Mouse (Mus musculus): ENCODE data around the gene Cdc25b. TPM values are rescaled to one million over a fixed set of nuclear protein-coding genes. Genes with fewer than 3 reads are reported as not detected.
A peak's percentile ranks its signal among the peaks of the same experiment; 100 is the strongest.

Cdc25b gene
- total RNA-seq, 2 experiments from 2014 or later: 1.8 to 2.2 TPM

- intact Hi-C loops (cut with DNase I): no loop called here
- no peak for DNase-seq
Measured at GRCm38 (mm10) chr2:131188311-131188710, 1.6 kb downstream of the Cdc25b start.

DNA sequence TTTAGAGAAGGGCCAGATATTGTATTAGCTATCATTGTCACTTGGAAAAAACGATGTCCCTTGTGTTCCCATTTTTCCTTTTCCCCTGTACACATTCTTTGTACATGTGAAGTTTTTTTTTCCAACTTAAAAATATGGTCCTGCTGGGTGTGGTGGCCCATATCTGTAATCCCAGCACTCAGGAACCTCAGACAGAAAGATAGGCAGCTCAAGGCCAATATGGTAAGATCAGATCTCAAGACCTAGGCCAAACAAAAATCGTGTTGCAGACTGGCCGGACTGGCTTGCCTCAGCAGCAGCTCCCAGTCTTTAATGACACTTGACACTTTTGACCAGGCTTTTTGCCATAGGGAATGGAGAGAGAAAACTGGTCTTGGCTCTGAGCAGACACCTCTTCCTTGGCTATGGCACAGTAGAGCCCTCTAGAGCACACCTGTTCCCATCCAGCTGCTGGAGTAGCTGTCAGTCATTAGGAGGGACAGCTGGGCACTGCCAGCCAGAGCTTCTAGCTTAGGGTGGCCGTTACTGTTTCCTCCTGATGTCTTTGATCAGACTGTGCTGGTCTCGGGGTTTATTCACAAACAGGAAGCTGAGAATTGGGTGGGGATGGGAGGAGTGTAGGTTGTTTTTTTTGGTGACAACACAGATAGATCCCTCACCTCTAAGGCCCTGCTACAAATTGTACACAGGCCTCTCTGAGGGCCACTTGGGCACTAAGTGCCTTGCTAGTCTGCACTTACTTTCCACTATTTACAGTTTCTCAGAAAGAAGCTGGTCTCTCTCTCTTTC, 3.0 kb downstream of the Cdc25b start:
- DNase-seq: no peak
- intact Hi-C loops (cut with DNase I): no loop called here

DNA sequence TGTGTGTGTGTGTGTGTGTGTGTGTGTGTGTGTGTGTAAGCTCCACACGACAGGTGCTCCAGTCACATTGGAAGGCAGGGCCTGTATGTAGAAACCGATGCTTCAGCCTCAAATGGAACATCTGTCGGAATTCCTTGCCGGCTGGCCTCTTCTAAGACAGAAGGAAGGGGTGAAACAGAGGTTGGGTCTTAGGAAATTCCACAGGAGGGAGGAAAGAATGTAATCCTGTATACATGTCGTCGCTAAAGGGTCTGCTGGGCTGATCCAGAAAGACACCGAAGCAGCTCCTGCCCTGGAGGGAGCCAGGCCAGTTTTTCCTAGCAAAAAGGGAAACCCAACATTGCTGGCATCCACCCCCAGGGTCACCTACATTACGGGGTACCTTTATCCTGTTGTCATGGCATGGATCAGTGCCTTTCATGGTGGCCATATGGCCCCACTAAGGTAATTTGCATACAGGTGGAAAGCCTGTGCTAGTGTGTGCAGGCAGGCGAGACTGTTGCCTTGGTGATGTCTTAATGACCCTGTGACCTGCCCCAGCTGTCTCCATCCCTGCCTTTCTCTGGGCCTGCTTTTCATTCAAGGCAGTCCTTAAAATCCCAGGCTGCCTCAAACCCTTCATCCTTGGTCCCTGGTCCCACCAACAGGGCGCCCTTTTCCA, 3.7 kb downstream of the Cdc25b start:
- intact Hi-C loops (cut with DNase I): no loop called here
- no peak for DNase-seq

GRCm38 (mm10) chr2:131191005-131191390, 4.2 kb downstream of the Cdc25b start:
- DNase-seq: no peak
- intact Hi-C loops (cut with DNase I): no loop called here

DNA sequence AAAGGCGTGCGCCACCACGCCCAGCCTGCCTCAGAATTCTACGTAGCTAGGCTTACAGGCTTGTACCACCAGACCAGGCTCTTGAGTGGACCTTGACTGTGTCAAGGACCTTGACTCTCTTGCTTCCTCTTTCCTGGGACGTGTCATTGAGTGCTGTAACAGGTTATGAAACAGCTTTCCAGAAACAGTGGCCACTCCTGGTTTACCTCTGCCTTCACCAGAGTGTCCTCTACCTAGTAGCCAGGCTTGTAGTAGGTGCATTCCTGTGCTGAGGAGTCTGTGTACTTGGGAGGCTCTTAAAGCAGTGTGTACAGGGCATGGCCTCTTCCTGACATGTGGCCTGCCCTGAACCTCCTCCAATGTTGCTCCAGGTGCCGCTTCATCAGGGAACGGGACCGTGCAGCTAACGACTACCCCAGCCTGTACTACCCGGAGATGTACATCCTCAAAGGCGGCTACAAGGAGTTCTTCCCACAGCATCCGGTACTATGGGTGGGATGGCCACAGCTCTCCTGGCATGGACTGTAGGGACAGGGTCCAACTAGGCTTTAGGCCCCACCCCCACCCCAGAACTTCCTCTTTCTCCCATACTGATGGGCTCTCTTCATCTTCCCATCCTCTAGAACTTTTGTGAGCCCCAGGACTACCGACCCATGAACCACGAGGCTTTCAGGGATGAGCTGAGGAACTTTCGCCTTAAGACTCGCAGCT, 10.0 kb downstream of the Cdc25b start:
- DNase-seq: no peak
- intact Hi-C loops (cut with DNase I): no loop called here

DNA sequence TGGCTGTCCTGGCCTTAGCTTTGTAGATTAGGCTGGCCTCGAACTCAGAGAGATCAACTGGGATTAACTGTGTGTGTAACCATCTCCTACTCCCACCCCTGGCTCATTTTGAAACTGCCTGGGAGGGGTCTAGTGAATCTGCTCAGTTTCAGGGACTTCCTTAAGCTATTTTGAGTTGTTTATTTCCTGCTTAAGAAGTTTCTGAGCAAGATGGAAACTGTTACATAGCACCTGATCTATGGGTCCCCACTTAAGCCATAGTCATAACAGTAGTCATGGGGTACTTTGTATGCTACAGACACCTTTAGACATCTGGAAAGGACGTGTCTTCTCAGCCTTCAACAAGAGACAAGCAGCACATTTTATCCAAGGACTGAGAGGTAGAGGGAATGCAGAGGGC, 14.0 kb downstream of the Cdc25b start:
- intact Hi-C loops (cut with DNase I): no loop called here
- no peak for DNase-seq

DNA sequence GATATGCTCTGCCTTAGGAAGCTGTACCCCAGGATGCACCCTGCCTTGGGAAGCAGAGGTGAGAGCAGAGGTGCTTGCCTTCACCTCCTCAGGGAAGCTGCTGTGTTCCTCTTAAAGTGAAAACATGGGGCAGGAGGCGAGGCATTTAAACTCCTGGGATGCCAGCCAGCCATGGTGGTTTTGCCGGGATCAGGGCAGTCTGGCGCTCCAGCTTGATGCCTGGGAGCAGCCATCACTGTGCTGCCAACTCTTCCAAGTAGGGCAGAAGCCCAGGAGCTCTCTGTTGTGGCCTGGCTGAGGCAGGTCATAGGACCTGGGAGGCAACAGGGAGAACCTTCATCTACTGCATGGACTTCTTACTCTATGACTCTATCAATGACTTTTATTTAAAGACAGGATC, 14.5 kb downstream of the Cdc25b start:
- intact Hi-C loops (cut with DNase I): no loop called here
- DNase-seq: no peak

GRCm38 (mm10) chr2:131203816-131204409, 17.2 kb downstream of the Cdc25b start:
- no peak for DNase-seq
- intact Hi-C loops (cut with DNase I): loop anchor here (2.0 kb wide), 1 partner anchor 23 kb away; the partner anchor contains the start of gene Cenpb

GRCm38 (mm10) chr2:131204410-131204981, 17.7 kb downstream of the Cdc25b start:
- peak; percentile 96 to 97 for DNase-seq
- intact Hi-C loops (cut with DNase I): loop anchor here (2.0 kb wide), 1 partner anchor 24 kb away; the partner anchor contains the start of gene Cenpb

DNA sequence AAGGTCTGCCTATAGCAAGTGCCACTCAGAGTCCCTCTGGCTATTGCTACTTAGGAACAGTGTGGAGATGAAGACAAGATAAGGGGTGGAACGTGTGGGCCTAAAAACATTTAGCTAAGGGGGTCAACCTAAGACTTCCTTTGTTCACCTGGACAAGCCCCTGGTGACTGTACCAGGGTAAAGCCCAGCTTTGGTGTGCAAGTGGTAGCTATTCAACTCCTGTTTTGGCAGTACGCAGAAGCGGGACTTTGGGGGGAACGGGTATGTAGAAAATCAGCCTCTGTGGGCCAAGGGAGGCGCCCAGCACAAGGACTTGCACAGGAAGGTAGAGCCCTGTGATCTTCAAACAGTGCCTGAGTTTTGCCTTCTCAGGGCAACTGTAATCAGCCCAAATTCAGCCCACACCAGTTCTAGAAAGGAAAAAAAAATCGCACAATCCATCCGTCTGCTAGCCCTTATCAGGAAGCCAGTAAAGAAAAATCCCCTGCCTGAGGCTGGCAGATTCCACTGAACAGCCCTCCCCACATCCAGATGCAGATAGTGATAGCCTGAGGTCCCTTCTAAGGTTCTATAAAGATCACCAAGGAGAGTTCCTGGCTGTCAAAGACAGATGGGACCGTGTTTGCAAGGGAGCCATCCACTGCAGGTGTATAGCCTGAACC, 18.9 kb downstream of the Cdc25b start:
- no peak for DNase-seq
- intact Hi-C loops (cut with DNase I): loop anchor here (2.0 kb wide), 1 partner anchor 25 kb away; the partner anchor contains the start of gene Cenpb

DNA sequence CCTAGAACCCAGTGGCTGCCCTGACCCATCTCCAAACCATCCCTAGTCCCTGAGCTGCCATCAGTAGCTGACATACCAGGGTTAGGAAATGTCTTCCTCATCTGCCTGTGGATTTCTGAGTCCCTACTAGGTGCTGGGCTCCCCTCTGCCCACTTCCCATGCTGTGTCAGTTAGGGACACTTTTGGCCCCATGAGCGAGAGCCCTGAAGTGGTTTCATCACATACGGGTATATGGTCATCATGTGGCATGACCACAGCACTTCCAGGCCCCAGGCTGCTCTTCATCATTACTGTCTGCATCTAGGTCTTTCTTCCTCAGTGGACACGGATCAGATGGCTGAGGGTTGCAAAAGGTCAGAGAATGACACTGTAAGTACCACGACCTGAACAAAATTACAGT, 20.0 kb downstream of the Cdc25b start, which contains the start of gene Ap5s1:
Ap5s1 (plus strand) TSS at position 301 of the 400 bp plus-strand sequence.
- intact Hi-C loops (cut with DNase I): no loop called here

GRCm38 (mm10) chr2:131208356-131208755, 21.6 kb downstream of the Cdc25b start:
- DNase-seq: no peak
- intact Hi-C loops (cut with DNase I): no loop called here

More for the DNA sequence above, 20.0 kb downstream of the Cdc25b start, which contains the start of gene Ap5s1:
- no peak for DNase-seq

GRCm38 (mm10) chr2:131209125-131209795, 22.5 kb downstream of the Cdc25b start:
- DNase-seq: no peak
- intact Hi-C loops (cut with DNase I): no loop called here

GRCm38 (mm10) chr2:131209969-131210792, 23.4 kb downstream of the Cdc25b start:
- intact Hi-C loops (cut with DNase I): no loop called here
- DNase-seq: peak; percentile 94 to 97

- DNase-seq: peak in 1 of 2 experiments; percentile 15
- intact Hi-C loops (cut with DNase I): no loop called here
Measured at GRCm38 (mm10) chr2:131211026-131211615, 24.4 kb downstream of the Cdc25b start.

- intact Hi-C loops (cut with DNase I): no loop called here
- DNase-seq: no peak
Measured at GRCm38 (mm10) chr2:131213773-131214172, 27.0 kb downstream of the Cdc25b start.

DNA sequence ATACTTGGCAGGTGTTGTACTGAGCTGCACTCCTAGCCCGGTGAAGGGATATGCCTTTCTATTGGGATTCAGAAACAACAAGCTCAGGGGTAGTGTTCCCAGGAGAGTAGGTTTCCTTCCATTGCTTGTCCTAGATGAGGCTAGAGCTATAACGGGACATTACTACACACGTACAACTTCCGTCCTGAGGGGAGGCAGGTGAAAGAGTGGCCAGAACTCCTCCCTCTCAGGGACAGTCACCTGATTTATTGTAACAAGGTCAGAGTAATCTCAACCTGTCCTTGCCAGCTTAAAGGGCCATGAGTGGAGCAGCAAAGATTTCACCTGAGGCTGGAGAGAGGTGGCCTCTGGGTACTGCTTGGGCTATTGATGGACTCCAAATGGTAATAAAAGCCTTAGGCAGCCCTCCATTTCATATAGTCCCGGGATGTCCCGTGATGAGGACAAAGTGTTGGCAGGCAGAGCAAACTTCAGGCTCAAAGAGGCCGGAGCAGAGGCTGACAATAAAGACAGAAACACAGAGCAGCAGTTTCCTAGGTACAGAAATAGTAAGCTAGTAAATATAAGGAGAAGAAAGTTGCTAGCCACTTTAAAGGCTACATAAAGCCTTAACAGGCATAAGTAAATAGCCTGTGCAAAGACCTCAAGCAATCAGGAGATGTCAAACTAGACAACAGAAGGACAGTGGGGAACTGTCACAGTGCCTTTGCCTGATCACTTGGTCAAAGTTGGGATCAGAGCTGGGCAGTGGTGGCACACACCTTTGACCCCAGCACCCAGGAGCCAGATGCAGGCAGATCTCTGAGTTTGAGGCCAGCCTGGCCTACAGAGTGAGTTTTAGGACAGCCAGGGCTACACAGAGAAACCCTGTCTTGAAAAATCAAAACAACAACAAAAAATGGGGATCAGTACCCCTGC, 29.5 kb downstream of the Cdc25b start:
- DNase-seq: no peak
- intact Hi-C loops (cut with DNase I): no loop called here

Measured in gastrocnemius, postnatal 36 days (tissue).